Mouse (Mus musculus): ENCODE data around the gene Cyp26a1. TPM values are rescaled to one million over a fixed set of nuclear protein-coding genes. Genes with fewer than 3 reads are reported as not detected.
A peak's percentile ranks its signal among the peaks of the same experiment; 100 is the strongest.

Cyp26a1 gene
- under 1 TPM; 0.61 to 0.99 TPM for total RNA-seq (2021)
- long read RNA-seq, partial matches to known transcripts: 0 of 1 reads
- long read RNA-seq, other reads (novel, unspliced or antisense): 1 of 1 reads

GRCm38 (mm10) chr19:37697651-37698272 is at the start of gene Cyp26a1:
Gene Cyp26a1, plus strand, starts transcription at chr19:37697798.
- DNase-seq (ENCODE audit: low spot score in 2 of 2): no peak

GRCm38 (mm10) chr19:37647994-37648393 is 49.6 kb upstream of the Cyp26a1 start:
- no peak for DNase-seq (ENCODE audit: low spot score in 2 of 2)

GRCm38 (mm10) chr19:37650526-37650925 is 47.1 kb upstream of the Cyp26a1 start:
- DNase-seq (ENCODE audit: low spot score in 2 of 2): no peak

GRCm38 (mm10) chr19:37654012-37654411 is 43.6 kb upstream of the Cyp26a1 start:
- no peak for DNase-seq (ENCODE audit: low spot score in 2 of 2)

GRCm38 (mm10) chr19:37656441-37656840 is 41.2 kb upstream of the Cyp26a1 start:
- no peak for DNase-seq (ENCODE audit: low spot score in 2 of 2)

GRCm38 (mm10) chr19:37665256-37665655 is 32.3 kb upstream of the Cyp26a1 start:
- no peak for DNase-seq (ENCODE audit: low spot score in 2 of 2)

- DNase-seq (ENCODE audit: low spot score in 2 of 2): no peak
These were observed 29.6 kb upstream of the Cyp26a1 start for GRCm38 (mm10) chr19:37667855-37668594.

- no peak for DNase-seq (ENCODE audit: low spot score in 2 of 2)
These were observed 28.9 kb upstream of the Cyp26a1 start for GRCm38 (mm10) chr19:37668657-37669056.

- no peak for DNase-seq (ENCODE audit: low spot score in 2 of 2)
These were observed 28.1 kb upstream of the Cyp26a1 start for GRCm38 (mm10) chr19:37669486-37669885.

- no peak for DNase-seq (ENCODE audit: low spot score in 2 of 2)
These were observed 24.2 kb upstream of the Cyp26a1 start for GRCm38 (mm10) chr19:37673393-37673792.

- DNase-seq (ENCODE audit: low spot score in 2 of 2): no peak
These were observed 12.3 kb upstream of the Cyp26a1 start, which contains the start of gene Cyp26c1 for GRCm38 (mm10) chr19:37685281-37685680. Gene Cyp26c1, plus strand, starts transcription at chr19:37685581.

GRCm38 (mm10) chr19:37686347-37686746 is 11.3 kb upstream of the Cyp26a1 start:
- DNase-seq (ENCODE audit: low spot score in 2 of 2): no peak

GRCm38 (mm10) chr19:37686941-37687850 is 10.4 kb upstream of the Cyp26a1 start:
- no peak for DNase-seq (ENCODE audit: low spot score in 2 of 2)

GRCm38 (mm10) chr19:37689478-37689877 is 8.1 kb upstream of the Cyp26a1 start:
- DNase-seq (ENCODE audit: low spot score in 2 of 2): no peak

- DNase-seq (ENCODE audit: low spot score in 2 of 2): no peak
These were observed 6.9 kb upstream of the Cyp26a1 start for GRCm38 (mm10) chr19:37690716-37691115.

- DNase-seq (ENCODE audit: low spot score in 2 of 2): peak in 1 of 2 experiments; percentile 27
These were observed 4.7 kb upstream of the Cyp26a1 start for GRCm38 (mm10) chr19:37692879-37693278.

GRCm38 (mm10) chr19:37695146-37695545 is 2.5 kb upstream of the Cyp26a1 start:
- no peak for DNase-seq (ENCODE audit: low spot score in 2 of 2)

- DNase-seq (ENCODE audit: low spot score in 2 of 2): no peak
These were observed 1.6 kb upstream of the Cyp26a1 start for GRCm38 (mm10) chr19:37695762-37696602.

GRCm38 (mm10) chr19:37696603-37697334 is 829 bp upstream of the Cyp26a1 start:
- no peak for DNase-seq (ENCODE audit: low spot score in 2 of 2)

GRCm38 (mm10) chr19:37697335-37697636 is 312 bp upstream of the Cyp26a1 start:
- no peak for DNase-seq (ENCODE audit: low spot score in 2 of 2)

Measured in layer of hippocampus, adult 18-20 months (tissue).